9 mouse cellular contexts compared by ENCODE assay signal in genomic region chr17:14220606-14221202, GRCm38 (mm10). TPM values are rescaled to one million over a fixed set of nuclear protein-coding genes. Genes with fewer than 3 reads are reported as not detected.
DNase-seq lines count a peak whose midpoint lies in the region; ATAC-seq and TF ChIP-seq lines count a peak whose summit lies in the region.
"Had no signal": no experiment of that assay in that cellular context is flagged by ENCODE, and none has a peak within 500 bp of the region (broad histone marks: within the 10 kb centered on the region; RNA-seq: fewer than 3 reads in every experiment).

No protein-coding gene starts in this region.

- 64% methylated on average over 7 of the region's 7 CpGs for WGBS in midbrain, embryonic 12.5 days

- H3K9ac ChIP-seq in MEL (ENCODE audit: control insufficient read depth, low read depth, low read length, poor library complexity, severe bottlenecking): no peak overlapping the region
- H3K9ac ChIP-seq in midbrain, embryonic 12.5 days (replicated peaks): no peak overlapping the region

- TF ChIP-seq EP300 in MEL (IDR thresholded peaks at IDR 0.05; ENCODE audit: low read depth in 1 of 2, low read length in 2 of 2): no peak

- no peaks in the 10 kb centered on the region for H3K27me3 ChIP-seq in MEL (ENCODE audit: control insufficient read depth in 1 of 2, insufficient read depth in 2 of 2, low read length in 2 of 2)
- 0 out of 2 replicates have a peak, but pooled peaks cover 4% of the 10 kb centered on the region for H3K27me3 ChIP-seq in midbrain, embryonic 12.5 days

- H3K36me3 ChIP-seq in MEL (ENCODE audit: control insufficient read depth in 1 of 2, insufficient read depth in 2 of 2, low read length in 2 of 2): no peaks in the 10 kb centered on the region
- no peaks in the 10 kb centered on the region for H3K36me3 ChIP-seq in midbrain, embryonic 12.5 days

- ATAC-seq in midbrain, embryonic 12.5 days (ENCODE audit: low FRiP score, low read depth): 0 out of 2 replicates have a peak, but pooled peaks have one; percentile 12

- H3K27ac ChIP-seq in MEL (ENCODE audit: control insufficient read depth, low read depth, low read length): no peak overlapping the region
- H3K27ac ChIP-seq in midbrain, embryonic 12.5 days (replicated peaks): no peak overlapping the region

- TF ChIP-seq CTCF in MEL (IDR thresholded peaks at IDR 0.05 in 2 of 3, conservative IDR thresholded peaks at IDR 0.05 in 1 of 3; ENCODE audit: control insufficient read depth in 1 of 3, insufficient read depth in 1 of 3, low read depth in 2 of 3, low read length in 3 of 3, poor library complexity in 1 of 3, severe bottlenecking in 1 of 3): peak; percentile 43 to 50 (median 45)

- peak; percentile 23 for TF ChIP-seq RAD21 in MEL (IDR thresholded peaks at IDR 0.05; ENCODE audit: low read depth, low read length)

- H3K4me1 ChIP-seq in MEL (ENCODE audit: control insufficient read depth in 1 of 2, insufficient read depth in 2 of 2, low read length in 2 of 2): no peaks in the 10 kb centered on the region
- peaks cover 3% of the 10 kb centered on the region; the same call in 1 of the 2 replicates for H3K4me1 ChIP-seq in midbrain, embryonic 12.5 days

- peak; percentile 74 for DNase-seq in layer of hippocampus, adult 11-12 months (ENCODE audit: low spot score)
- DNase-seq in layer of hippocampus, adult 9-11 months: no peak
- DNase-seq in MEL (ENCODE audit: low read depth, low spot score): peak; percentile 28
- DNase-seq in c-Kit-positive CD71-positive TER-119-positive erythroid progenitor cells, embryonic 14.5 days (ENCODE audit: low spot score): peak; percentile 33
- DNase-seq in gastrocnemius, postnatal 10 days: peak; percentile 65
- DNase-seq in layer of hippocampus, postnatal 10 days (ENCODE audit: low spot score in 2 of 2): peak; percentile 74 to 80
- peak; percentile 35 to 75 for DNase-seq in urinary bladder, postnatal 4 days (ENCODE audit: low spot score in 2 of 2)

- H3K9me3 ChIP-seq in MEL (replicated peaks; ENCODE audit: insufficient read depth, low read length): no peaks in the 10 kb centered on the region
- H3K9me3 ChIP-seq in midbrain, embryonic 12.5 days: no peaks in the 10 kb centered on the region

- H3K4me3 ChIP-seq in MEL (ENCODE audit: control insufficient read depth in 1 of 2, insufficient read depth in 1 of 2, low read depth in 2 of 2, low read length in 2 of 2): no peak overlapping the region
- no peak overlapping the region for H3K4me3 ChIP-seq in midbrain, embryonic 12.5 days
- H3K4me3 ChIP-seq: erythroblast, embryonic 14.5 days had no signal

- H3K4me2 ChIP-seq in midbrain, embryonic 12.5 days (replicated peaks): no peak overlapping the region

- no peak for TF ChIP-seq POLR2A in MEL (IDR thresholded peaks at IDR 0.05; ENCODE audit: control insufficient read depth in 1 of 2, insufficient read depth in 1 of 2, low read depth in 1 of 2, low read length in 2 of 2, poor library complexity in 1 of 2)

- H3K79me2 ChIP-seq in MEL (ENCODE audit: control insufficient read depth, insufficient read depth, low read length, poor library complexity): no peaks in the 10 kb centered on the region

TF ChIP-seq in MEL, 35 proteins besides CTCF, POLR2A, EP300 and RAD21:
- TF ChIP-seq ETS1 (IDR thresholded peaks at IDR 0.05; ENCODE audit: low read depth, low read length): no peak
- peak; percentile 41 for TF ChIP-seq SMC3 (IDR thresholded peaks at IDR 0.05; ENCODE audit: low read depth, low read length)
- TF ChIP-seq MAX (IDR thresholded peaks at IDR 0.05; ENCODE audit: low read length): no peak
- no peak for TF ChIP-seq TCF12 (IDR thresholded peaks at IDR 0.05; ENCODE audit: low read depth, low read length)

RNA-seq across cellular contexts. Expression of gene Dact2, which starts 16.6 kb away (rescaled TPM):
- not detected in 2 replicates for total RNA-seq in MEL (2012; rRNA removed)
- polyA plus RNA-seq in MEL (2012; ENCODE audit: insufficient read depth in 1 of 2, insufficient read length in 2 of 2, low read depth in 1 of 2, low replicate concordance in 2 of 2, missing spikeins in 1 of 2): not detected
- 1 to 10 TPM; 2.0 to 3.5 TPM for total RNA-seq in gastrocnemius, postnatal 10 days (2021)
- total RNA-seq in layer of hippocampus, postnatal 10 days (2021): 10 to 100 TPM; 18.5 to 18.9 TPM
- polyA plus RNA-seq in midbrain, embryonic 12.5 days (2016; fragmentation: Nextera tagmentation; extraction: Ambion mirVana): 0.60 and 0.85 TPM in 2 replicates
- polyA plus RNA-seq: erythroblast, embryonic 14.5 days had no signal

RNA-seq across cellular contexts. Expression of gene Smoc2, which starts 58.6 kb away (rescaled TPM):
- not detected in 2 replicates for total RNA-seq in MEL (2012; rRNA removed)
- not detected for polyA plus RNA-seq in MEL (2012; ENCODE audit: insufficient read depth in 1 of 2, insufficient read length in 2 of 2, low read depth in 1 of 2, low replicate concordance in 2 of 2, missing spikeins in 1 of 2)
- total RNA-seq in gastrocnemius, postnatal 10 days (2021): 10 to 100 TPM; 91.1 to 92.9 TPM
- 10 to 100 TPM in 1 of 2 experiments, 1 to 10 TPM in 1; 9.4 to 10.1 TPM for total RNA-seq in layer of hippocampus, postnatal 10 days (2021)
- 12.3 and 24.0 TPM in 2 replicates for polyA plus RNA-seq in midbrain, embryonic 12.5 days (2016; fragmentation: Nextera tagmentation; extraction: Ambion mirVana)

Comparison
In these comparisons a context has a peak if more than half of its experiments do, and no peak if none do; other contexts are left out.
1. RNA of gene Dact2, which starts 16.6 kb away (total RNA-seq): 18.5 to 18.9 TPM in layer of hippocampus, postnatal 10 days; 2.0 to 3.5 TPM in gastrocnemius, postnatal 10 days and not detected in MEL; every median in the first group is over 4 times any median in the second.
2. RNA of gene Smoc2, which starts 58.6 kb away (total RNA-seq): 91.1 to 92.9 TPM in gastrocnemius, postnatal 10 days and 9.4 to 10.1 TPM in layer of hippocampus, postnatal 10 days; not detected in MEL; every median in the first group is over 10 times any median in the second.